Mouse (Mus musculus): Measurements from ENCODE around the gene Narfl. TPM values are rescaled to one million over a fixed set of nuclear protein-coding genes. Genes with fewer than 3 reads are reported as not detected.

Narfl gene
- total RNA-seq, 1 experiment: 27.0 TPM

GRCm38 (mm10) chr17:25830200-25830753, 56.7 kb downstream of the Narfl start:
- in situ Hi-C loops (cut with MboI; ENCODE audit: low sequenced_read_pairs in 2 of 2, unreplicated experiment in 2 of 2): no loop called here
- H3K27ac ChIP-seq (ENCODE audit: insufficient read depth, low read depth, low read length, poor library complexity, severe bottlenecking): no peak overlapping the region
- H3K9ac ChIP-seq (ENCODE audit: insufficient read depth, low read depth, low read length, poor library complexity, severe bottlenecking): no peak overlapping the region
- H3K36me3 ChIP-seq (ENCODE audit: control insufficient read depth, insufficient read depth, low read length, poor library complexity, severe bottlenecking): peaks cover 54% of the 10 kb centered on the region
- DNase-seq (ENCODE audit: low read depth, low spot score): no peak
- H3K4me1 ChIP-seq (ENCODE audit: control insufficient read depth in 2 of 2, insufficient read depth in 2 of 2, low read length in 2 of 2, poor library complexity in 1 of 2): peaks cover 2 to 30% of the 10 kb centered on the region in 2 experiments; a peak in 1 of 4 replicates
- no peak overlapping the region for H3K4me3 ChIP-seq (ENCODE audit: insufficient read depth in 1 of 2, low read depth in 1 of 2, low read length in 2 of 2, poor library complexity in 1 of 2, severe bottlenecking in 1 of 2)
- TF ChIP-seq ZC3H11A (IDR thresholded peaks at IDR 0.05; ENCODE audit: borderline replicate concordance, low read depth, low read length): no peak
- TF ChIP-seq CHD2 (IDR thresholded peaks at IDR 0.05; ENCODE audit: low read depth, low read length): no peak
- no peak for TF ChIP-seq MAFK (IDR thresholded peaks at IDR 0.05; ENCODE audit: insufficient read depth, low read depth, low read length)
- no peak for TF ChIP-seq ZNF384 (IDR thresholded peaks at IDR 0.05; ENCODE audit: low read depth, low read length)
- TF ChIP-seq HCFC1 (IDR thresholded peaks at IDR 0.05; ENCODE audit: borderline replicate concordance, insufficient read depth, low read length): no peak
- H3K9me3 ChIP-seq (ENCODE audit: control insufficient read depth, insufficient read depth, low read depth, low read length): no peaks in the 10 kb centered on the region

- no peaks in the 10 kb centered on the region for H3K9me3 ChIP-seq (ENCODE audit: control insufficient read depth, insufficient read depth, low read depth, low read length)
- H3K4me1 ChIP-seq (ENCODE audit: control insufficient read depth in 2 of 2, insufficient read depth in 2 of 2, low read length in 2 of 2, poor library complexity in 1 of 2): peaks cover 2 to 31% of the 10 kb centered on the region in 2 experiments; a peak in 1 of 4 replicates
- TF ChIP-seq CHD2 (IDR thresholded peaks at IDR 0.05; ENCODE audit: low read depth, low read length) (no peak), HCFC1 (IDR thresholded peaks at IDR 0.05; ENCODE audit: borderline replicate concordance, insufficient read depth, low read length) (no peak), MAFK (IDR thresholded peaks at IDR 0.05; ENCODE audit: insufficient read depth, low read depth, low read length) (no peak), ZNF384 (IDR thresholded peaks at IDR 0.05; ENCODE audit: low read depth, low read length) (no peak), ZC3H11A (IDR thresholded peaks at IDR 0.05; ENCODE audit: borderline replicate concordance, low read depth, low read length) (no peak)
- peaks cover 55% of the 10 kb centered on the region for H3K36me3 ChIP-seq (ENCODE audit: control insufficient read depth, insufficient read depth, low read length, poor library complexity, severe bottlenecking)
- H3K9ac ChIP-seq (ENCODE audit: insufficient read depth, low read depth, low read length, poor library complexity, severe bottlenecking): no peak overlapping the region
- H3K4me3 ChIP-seq (ENCODE audit: insufficient read depth in 1 of 2, low read depth in 1 of 2, low read length in 2 of 2, poor library complexity in 1 of 2, severe bottlenecking in 1 of 2): no peak overlapping the region
- no peak overlapping the region for H3K27ac ChIP-seq (ENCODE audit: insufficient read depth, low read depth, low read length, poor library complexity, severe bottlenecking)
- DNase-seq (ENCODE audit: low read depth, low spot score): no peak
- in situ Hi-C loops (cut with MboI; ENCODE audit: low sequenced_read_pairs in 2 of 2, unreplicated experiment in 2 of 2): no loop called here
Measured at GRCm38 (mm10) chr17:25830806-25831431, 57.3 kb downstream of the Narfl start.

GRCm38 (mm10) chr17:25831451-25832281, 58.1 kb downstream of the Narfl start:
- in situ Hi-C loops (cut with MboI; ENCODE audit: low sequenced_read_pairs in 2 of 2, unreplicated experiment in 2 of 2): no loop called here
- Histone ChIP-seq H3K4me1 (ENCODE audit: control insufficient read depth in 2 of 2, insufficient read depth in 2 of 2, low read length in 2 of 2, poor library complexity in 1 of 2) (peaks cover 2 to 36% of the 10 kb centered on the region in 2 experiments; a peak in 1 of 4 replicates), H3K27ac (ENCODE audit: insufficient read depth, low read depth, low read length, poor library complexity, severe bottlenecking) (no peak overlapping the region), H3K9ac (ENCODE audit: insufficient read depth, low read depth, low read length, poor library complexity, severe bottlenecking) (peak overlapping the region; percentile 97), H3K9me3 (ENCODE audit: control insufficient read depth, insufficient read depth, low read depth, low read length) (no peaks in the 10 kb centered on the region), H3K4me3 (ENCODE audit: insufficient read depth in 1 of 2, low read depth in 1 of 2, low read length in 2 of 2, poor library complexity in 1 of 2, severe bottlenecking in 1 of 2) (peak overlapping the region; percentile 96 to 97), H3K36me3 (ENCODE audit: control insufficient read depth, insufficient read depth, low read length, poor library complexity, severe bottlenecking) (peaks cover 51% of the 10 kb centered on the region)
- TF ChIP-seq MAFK (IDR thresholded peaks at IDR 0.05; ENCODE audit: insufficient read depth, low read depth, low read length) (no peak), CHD2 (IDR thresholded peaks at IDR 0.05; ENCODE audit: low read depth, low read length) (no peak), ZNF384 (IDR thresholded peaks at IDR 0.05; ENCODE audit: low read depth, low read length) (no peak), ZC3H11A (IDR thresholded peaks at IDR 0.05; ENCODE audit: borderline replicate concordance, low read depth, low read length) (no peak), HCFC1 (IDR thresholded peaks at IDR 0.05; ENCODE audit: borderline replicate concordance, insufficient read depth, low read length) (no peak)
- no peak for DNase-seq (ENCODE audit: low read depth, low spot score)

- Histone ChIP-seq H3K27ac (ENCODE audit: insufficient read depth, low read depth, low read length, poor library complexity, severe bottlenecking) (peak overlapping the region; percentile 86), H3K9ac (ENCODE audit: insufficient read depth, low read depth, low read length, poor library complexity, severe bottlenecking) (peak overlapping the region; percentile 97), H3K4me1 (ENCODE audit: control insufficient read depth in 2 of 2, insufficient read depth in 2 of 2, low read length in 2 of 2, poor library complexity in 1 of 2) (peaks cover 2 to 32% of the 10 kb centered on the region in 2 experiments; a peak in 1 of 4 replicates), H3K4me3 (ENCODE audit: insufficient read depth in 1 of 2, low read depth in 1 of 2, low read length in 2 of 2, poor library complexity in 1 of 2, severe bottlenecking in 1 of 2) (peak overlapping the region; percentile 96 to 97), H3K36me3 (ENCODE audit: control insufficient read depth, insufficient read depth, low read length, poor library complexity, severe bottlenecking) (peaks cover 43% of the 10 kb centered on the region), H3K9me3 (ENCODE audit: control insufficient read depth, insufficient read depth, low read depth, low read length) (no peaks in the 10 kb centered on the region)
- peak; percentile 97 for DNase-seq (ENCODE audit: low read depth, low spot score)
- in situ Hi-C loops (cut with MboI; ENCODE audit: low sequenced_read_pairs in 2 of 2, unreplicated experiment in 2 of 2): no loop called here
- TF ChIP-seq ZC3H11A (IDR thresholded peaks at IDR 0.05; ENCODE audit: borderline replicate concordance, low read depth, low read length) (no peak), CHD2 (IDR thresholded peaks at IDR 0.05; ENCODE audit: low read depth, low read length) (no peak), ZNF384 (IDR thresholded peaks at IDR 0.05; ENCODE audit: low read depth, low read length) (no peak), HCFC1 (IDR thresholded peaks at IDR 0.05; ENCODE audit: borderline replicate concordance, insufficient read depth, low read length) (peak; percentile 71)
Measured at GRCm38 (mm10) chr17:25832436-25833290, 59.1 kb downstream of the Narfl start.

Other genes with a start within 250 kb of the Narfl start
- gene Sox8, start 203.1 kb upstream of the Narfl start, total RNA-seq (2012; rRNA removed): 0.40 and 0.42 TPM in 2 replicates
- 16.6 and 33.6 TPM in 2 replicates for gene Lmf1, start 194.7 kb upstream of the Narfl start, total RNA-seq (2012; rRNA removed)
- 9.9 and 14.5 TPM in 2 replicates for gene Gng13, start 56.6 kb upstream of the Narfl start, total RNA-seq (2012; rRNA removed)
- gene Chtf18, start 46.4 kb upstream of the Narfl start, total RNA-seq (2012; rRNA removed): 102 and 151 TPM in 2 replicates
- gene Rpusd1, start 46.1 kb upstream of the Narfl start, total RNA-seq (2012; rRNA removed): 7.6 and 8.7 TPM in 2 replicates
- gene Mslnl, start 37.7 kb upstream of the Narfl start, total RNA-seq (2012; rRNA removed): 0.27 and 0.58 TPM in 2 replicates
- gene Msln, start 19.4 kb upstream of the Narfl start, total RNA-seq (2012; rRNA removed): 7.5 and 16.0 TPM in 2 replicates
- 14.5 and 29.5 TPM in 2 replicates for gene Haghl, start 11.9 kb downstream of the Narfl start, total RNA-seq (2012; rRNA removed)
- gene Ccdc78, start 12.8 kb downstream of the Narfl start, total RNA-seq (2012; rRNA removed): 0.22 and 0.26 TPM in 2 replicates
- gene Fam173a, start 19.1 kb downstream of the Narfl start, total RNA-seq (2012; rRNA removed): 32.8 and 60.6 TPM in 2 replicates
- gene AC134908.4, start 21.9 kb downstream of the Narfl start, total RNA-seq (2012; rRNA removed): not detected in 2 replicates
- 46.1 and 62.7 TPM in 2 replicates for gene Metrn, start 23.4 kb downstream of the Narfl start, total RNA-seq (2012; rRNA removed)
- 1.7 TPM in 2 replicates for gene Fbxl16, start 35.3 kb downstream of the Narfl start, total RNA-seq (2012; rRNA removed)
- 28.6 and 43.4 TPM in 2 replicates for gene Wdr24, start 49.9 kb downstream of the Narfl start, total RNA-seq (2012; rRNA removed)
- gene Jmjd8, start 55.1 kb downstream of the Narfl start, total RNA-seq (2012; rRNA removed): 25.1 and 46.4 TPM in 2 replicates
- gene Stub1, start 59.6 kb downstream of the Narfl start, total RNA-seq (2012; rRNA removed): 161 and 176 TPM in 2 replicates
- 1.1 and 2.6 TPM in 2 replicates for gene Rhbdl1, start 63.5 kb downstream of the Narfl start, total RNA-seq (2012; rRNA removed)
- 2.0 and 2.7 TPM in 2 replicates for gene Gm20683, start 68.0 kb downstream of the Narfl start, total RNA-seq (2012; rRNA removed)
- 36.8 and 52.6 TPM in 2 replicates for gene Rhot2, start 71.1 kb downstream of the Narfl start, total RNA-seq (2012; rRNA removed)
- 24.7 and 50.5 TPM in 2 replicates for gene Wdr90, start 87.7 kb downstream of the Narfl start, total RNA-seq (2012; rRNA removed)
- gene Mcrip2, start 95.0 kb downstream of the Narfl start, total RNA-seq (2012; rRNA removed): 12.3 and 12.6 TPM in 2 replicates
- gene Mettl26, start 101.3 kb downstream of the Narfl start, total RNA-seq (2012; rRNA removed): 26.5 and 26.6 TPM in 2 replicates
- 3.3 TPM in 2 replicates for gene Wfikkn1, start 107.1 kb downstream of the Narfl start, total RNA-seq (2012; rRNA removed)
- gene Rab40c, start 146.0 kb downstream of the Narfl start, total RNA-seq (2012; rRNA removed): 14.6 and 15.7 TPM in 2 replicates
- gene Pigq, start 171.2 kb downstream of the Narfl start, total RNA-seq (2012; rRNA removed): 44.4 and 56.9 TPM in 2 replicates
- gene Nhlrc4, start 171.2 kb downstream of the Narfl start, total RNA-seq (2012; rRNA removed): 0.16 and 0.18 TPM in 2 replicates
- gene A930017K11Rik, start 178.8 kb downstream of the Narfl start, total RNA-seq (2012; rRNA removed): not detected in 2 replicates
- 18.0 and 19.0 TPM in 2 replicates for gene Capn15, start 212.0 kb downstream of the Narfl start, total RNA-seq (2012; rRNA removed)

Measured in ES-E14 (cell line).